Mouse (Mus musculus): ENCODE results near the gene Pbld2. TPM values are rescaled to one million over a fixed set of nuclear protein-coding genes. Genes with fewer than 3 reads are reported as not detected.

Gene Pbld2
- total and polyA plus RNA-seq, 2 experiments from 2014 or later: 0.11 to 1.1 TPM

DNA sequence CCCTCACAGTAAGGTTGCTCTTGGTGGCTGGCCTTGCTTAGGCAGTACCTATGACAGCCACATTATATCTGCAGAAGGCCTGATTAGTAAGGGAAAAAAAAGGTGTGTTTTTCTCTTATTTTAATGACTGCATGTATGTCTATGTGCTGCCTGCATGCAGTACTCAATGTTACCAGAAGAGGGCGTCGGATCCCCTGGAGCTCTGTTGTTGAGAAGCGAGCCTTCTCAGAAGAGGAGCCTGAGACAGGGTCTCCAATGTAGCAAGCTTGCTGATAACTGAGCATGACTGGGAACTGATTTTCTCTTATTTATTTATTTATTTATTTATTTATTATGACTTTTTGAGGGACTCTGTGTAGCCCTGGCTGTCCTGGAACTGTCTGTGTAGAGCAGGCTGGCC, 36.8 kb upstream of the Pbld2 start:
- ATAC-seq (ENCODE audit: insufficient read depth, low read depth): no peak

GRCm38 (mm10) chr10:62990636-62991035, 33.5 kb upstream of the Pbld2 start:
- Histone ChIP-seq H3K9ac (replicated peaks; ENCODE audit: low read depth, low read length) (no peak overlapping the region), H3K36me3 (replicated peaks; ENCODE audit: control insufficient read depth, insufficient read depth, low read length) (peaks cover 69% of the 10 kb centered on the region), H3K27ac (ENCODE audit: low read depth) (no peak overlapping the region), H3K27me3 (ENCODE audit: control insufficient read depth, insufficient read depth, low read length) (no peaks in the 10 kb centered on the region), H3K4me3 (ENCODE audit: low read depth, low read length) (no peak overlapping the region), H3K9me3 (replicated peaks; ENCODE audit: control insufficient read depth, low read length) (no peaks in the 10 kb centered on the region), H3K4me2 (ENCODE audit: low read depth, low read length) (no peak overlapping the region), H3K4me1 (ENCODE audit: control insufficient read depth, insufficient read depth) (no peaks in the 10 kb centered on the region)
- 93% methylated on average over 15 of the region's 15 CpGs for WGBS
- TF ChIP-seq CTCF (IDR thresholded peaks at IDR 0.05; ENCODE audit: low read depth): no peak
- no peak for ATAC-seq (ENCODE audit: insufficient read depth, low read depth)
- no peak for DNase-seq (ENCODE audit: low spot score)

More for the DNA sequence above, 36.8 kb upstream of the Pbld2 start:
- Histone ChIP-seq H3K4me3 (ENCODE audit: low read depth, low read length) (no peak overlapping the region), H3K9me3 (replicated peaks; ENCODE audit: control insufficient read depth, low read length) (no peaks in the 10 kb centered on the region), H3K27ac (ENCODE audit: low read depth) (no peak overlapping the region), H3K36me3 (replicated peaks; ENCODE audit: control insufficient read depth, insufficient read depth, low read length) (peaks cover 53% of the 10 kb centered on the region), H3K4me2 (ENCODE audit: low read depth, low read length) (no peak overlapping the region), H3K4me1 (ENCODE audit: control insufficient read depth, insufficient read depth) (no peaks in the 10 kb centered on the region), H3K9ac (replicated peaks; ENCODE audit: low read depth, low read length) (no peak overlapping the region), H3K27me3 (ENCODE audit: control insufficient read depth, insufficient read depth, low read length) (no peaks in the 10 kb centered on the region)
- 42% methylated on average over 3 of the region's 3 CpGs for WGBS
- TF ChIP-seq EP300 (IDR thresholded peaks at IDR 0.05; ENCODE audit: low read depth) (no peak), CTCF (IDR thresholded peaks at IDR 0.05; ENCODE audit: low read depth) (peak; percentile 45)
- DNase-seq (ENCODE audit: low spot score): no peak

DNA sequence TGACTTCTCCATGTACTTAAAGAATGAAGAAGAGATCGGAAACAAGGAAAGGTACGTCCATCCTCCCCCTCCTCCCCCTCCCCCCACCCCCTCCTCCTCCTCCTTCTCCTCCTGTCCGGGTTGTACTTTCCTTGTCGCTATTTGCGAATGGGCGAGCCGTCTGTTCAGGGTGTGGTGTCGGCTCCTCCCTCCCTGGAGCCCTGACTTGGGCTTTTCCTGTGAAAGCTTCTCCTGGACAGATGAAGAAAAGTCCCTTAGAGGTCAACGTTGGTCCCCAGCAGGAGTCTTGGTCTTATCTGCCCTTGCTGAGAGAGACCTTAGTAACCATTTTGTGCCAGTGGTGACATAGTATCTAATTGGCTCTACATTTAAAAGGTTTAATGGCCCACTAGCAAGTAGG, 30.1 kb upstream of the Pbld2 start:
- TF ChIP-seq EP300 (IDR thresholded peaks at IDR 0.05; ENCODE audit: low read depth): no peak
- TF ChIP-seq CTCF (IDR thresholded peaks at IDR 0.05; ENCODE audit: low read depth): no peak
- no peak overlapping the region for H3K4me2 ChIP-seq (ENCODE audit: low read depth, low read length)
- no peaks in the 10 kb centered on the region for H3K4me1 ChIP-seq (ENCODE audit: control insufficient read depth, insufficient read depth)
- ATAC-seq (ENCODE audit: insufficient read depth, low read depth) (no peak), DNase-seq (ENCODE audit: low spot score) (no peak)
- no peak overlapping the region for H3K9ac ChIP-seq (replicated peaks; ENCODE audit: low read depth, low read length)
- H3K9me3 ChIP-seq (replicated peaks; ENCODE audit: control insufficient read depth, low read length): no peaks in the 10 kb centered on the region
- H3K27ac ChIP-seq (ENCODE audit: low read depth): no peak overlapping the region
- H3K4me3 ChIP-seq (ENCODE audit: low read depth, low read length): no peak overlapping the region
- H3K36me3 ChIP-seq (replicated peaks; ENCODE audit: control insufficient read depth, insufficient read depth, low read length): peaks cover 93% of the 10 kb centered on the region
- 77% methylated on average over 5 of the region's 9 CpGs for WGBS
- H3K27me3 ChIP-seq (ENCODE audit: control insufficient read depth, insufficient read depth, low read length): no peaks in the 10 kb centered on the region

DNA sequence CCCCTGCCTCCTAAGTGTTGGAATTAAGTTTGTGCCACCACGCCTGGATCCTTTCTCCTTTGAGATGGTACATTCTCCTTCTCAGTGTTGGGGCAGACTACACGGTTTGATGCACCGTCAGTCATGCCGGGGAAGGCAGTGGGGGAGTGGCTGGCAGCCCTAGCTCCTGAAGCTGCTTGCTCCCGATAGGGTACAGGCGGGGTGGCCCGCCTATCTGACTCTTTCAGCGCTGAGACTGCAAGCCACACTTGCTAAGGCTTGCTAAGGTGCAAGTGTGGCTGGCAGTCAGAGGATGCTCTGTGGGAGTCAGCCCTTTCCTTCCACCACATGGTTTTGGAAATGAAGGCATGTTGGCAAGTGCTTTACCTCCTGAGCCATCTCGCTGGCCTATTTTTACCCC, 23.5 kb upstream of the Pbld2 start:
- WGBS: 66% methylated on average over 9 of the region's 9 CpGs
- H3K4me3 ChIP-seq (ENCODE audit: low read depth, low read length): no peak overlapping the region
- H3K9me3 ChIP-seq (replicated peaks; ENCODE audit: control insufficient read depth, low read length): no peaks in the 10 kb centered on the region
- H3K27ac ChIP-seq (ENCODE audit: low read depth): no peak overlapping the region
- H3K27me3 ChIP-seq (ENCODE audit: control insufficient read depth, insufficient read depth, low read length): no peaks in the 10 kb centered on the region
- H3K4me1 ChIP-seq (ENCODE audit: control insufficient read depth, insufficient read depth): no peaks in the 10 kb centered on the region
- H3K9ac ChIP-seq (replicated peaks; ENCODE audit: low read depth, low read length): no peak overlapping the region
- TF ChIP-seq EP300 (IDR thresholded peaks at IDR 0.05; ENCODE audit: low read depth) (no peak), CTCF (IDR thresholded peaks at IDR 0.05; ENCODE audit: low read depth) (no peak)
- ATAC-seq (ENCODE audit: insufficient read depth, low read depth) (no peak), DNase-seq (ENCODE audit: low spot score) (no peak)
- no peak overlapping the region for H3K4me2 ChIP-seq (ENCODE audit: low read depth, low read length)
- H3K36me3 ChIP-seq (replicated peaks; ENCODE audit: control insufficient read depth, insufficient read depth, low read length): peaks cover 93% of the 10 kb centered on the region

GRCm38 (mm10) chr10:63003252-63003651, 20.9 kb upstream of the Pbld2 start:
- no peaks in the 10 kb centered on the region for H3K4me1 ChIP-seq (ENCODE audit: control insufficient read depth, insufficient read depth)
- H3K4me3 ChIP-seq (ENCODE audit: low read depth, low read length): no peak overlapping the region
- 72% methylated on average over 9 of the region's 9 CpGs for WGBS
- H3K27ac ChIP-seq (ENCODE audit: low read depth): no peak overlapping the region
- TF ChIP-seq CTCF (IDR thresholded peaks at IDR 0.05; ENCODE audit: low read depth): no peak
- ATAC-seq (ENCODE audit: insufficient read depth, low read depth) (no peak), DNase-seq (ENCODE audit: low spot score) (no peak)
- H3K9ac ChIP-seq (replicated peaks; ENCODE audit: low read depth, low read length): no peak overlapping the region
- peaks cover 89% of the 10 kb centered on the region for H3K36me3 ChIP-seq (replicated peaks; ENCODE audit: control insufficient read depth, insufficient read depth, low read length)
- H3K27me3 ChIP-seq (ENCODE audit: control insufficient read depth, insufficient read depth, low read length): no peaks in the 10 kb centered on the region
- H3K9me3 ChIP-seq (replicated peaks; ENCODE audit: control insufficient read depth, low read length): no peaks in the 10 kb centered on the region
- H3K4me2 ChIP-seq (ENCODE audit: low read depth, low read length): no peak overlapping the region

DNA sequence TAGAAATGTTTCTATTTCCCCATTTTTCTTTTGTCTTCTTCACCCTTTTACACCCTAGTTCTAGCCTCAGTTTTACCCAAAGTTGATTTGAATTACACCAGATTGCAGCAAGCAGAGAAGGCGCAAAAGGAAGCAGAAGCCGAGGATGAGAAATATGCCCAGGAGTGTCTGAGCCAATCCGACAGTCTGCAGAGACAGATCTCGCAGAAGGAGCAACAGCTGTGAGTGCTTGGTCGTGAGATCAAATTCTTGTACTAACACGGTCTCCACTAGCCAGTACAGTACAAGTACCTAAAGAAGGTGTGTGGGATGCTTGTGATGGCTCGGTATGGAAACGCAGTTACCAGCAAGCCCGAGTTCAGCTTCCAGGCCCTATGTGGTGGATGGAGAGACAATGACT, 19.6 kb upstream of the Pbld2 start:
- H3K27ac ChIP-seq (ENCODE audit: low read depth): no peak overlapping the region
- H3K4me3 ChIP-seq (ENCODE audit: low read depth, low read length): no peak overlapping the region
- no peak for ATAC-seq (ENCODE audit: insufficient read depth, low read depth)
- no peak overlapping the region for H3K4me2 ChIP-seq (ENCODE audit: low read depth, low read length)
- H3K9me3 ChIP-seq (replicated peaks; ENCODE audit: control insufficient read depth, low read length): no peaks in the 10 kb centered on the region
- H3K27me3 ChIP-seq (ENCODE audit: control insufficient read depth, insufficient read depth, low read length): no peaks in the 10 kb centered on the region
- H3K9ac ChIP-seq (replicated peaks; ENCODE audit: low read depth, low read length): no peak overlapping the region
- TF ChIP-seq CTCF (IDR thresholded peaks at IDR 0.05; ENCODE audit: low read depth) (no peak), EP300 (IDR thresholded peaks at IDR 0.05; ENCODE audit: low read depth) (no peak)
- DNase-seq (ENCODE audit: low spot score): no peak
- no peaks in the 10 kb centered on the region for H3K4me1 ChIP-seq (ENCODE audit: control insufficient read depth, insufficient read depth)
- H3K36me3 ChIP-seq (replicated peaks; ENCODE audit: control insufficient read depth, insufficient read depth, low read length): peaks cover 89% of the 10 kb centered on the region
- 89% methylated on average over 9 of the region's 9 CpGs for WGBS
